Mouse (Mus musculus) bone marrow, adult 2 months (tissue): ENCODE measurements around the gene Dtnbp1.

ENCODE experiments used
- CTCF ChIP-seq: fragments of 200-500 bp; IDR thresholded peaks from 2 replicates; pipeline ENCODE4 v1.5.1; 2011; ENCODE audit warnings: low read length, control low read depth; ENCODE audit not compliant: control insufficient read depth, insufficient read depth
- POLR2A ChIP-seq: fragments of 200-500 bp; IDR thresholded peaks from 2 replicates; pipeline ENCODE4 v1.6.1; 2011; ENCODE audit warnings: low read depth, mild to moderate bottlenecking, control low read depth, low read length, borderline replicate concordance; ENCODE audit not compliant: control insufficient read depth

DNA sequence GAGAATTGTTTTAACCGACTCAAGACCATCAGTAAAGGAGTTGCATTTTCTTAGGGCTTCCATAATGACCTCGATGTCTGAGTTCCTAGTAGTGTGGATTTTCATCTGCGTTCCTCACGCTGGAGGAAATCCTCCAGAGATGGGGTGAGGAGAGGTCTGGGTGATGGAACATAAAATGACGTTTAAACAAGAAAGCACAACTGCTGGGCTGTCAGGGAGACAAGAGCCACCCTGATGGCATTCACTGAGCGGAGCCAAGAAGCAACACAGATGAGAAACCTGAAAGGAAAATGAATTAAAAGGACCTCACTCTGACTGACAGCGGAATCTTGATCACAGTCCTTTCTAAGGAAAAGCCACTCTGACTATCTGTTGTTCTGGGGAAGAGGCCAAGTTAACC is 68.4 kb downstream of the Dtnbp1 start:
- TF ChIP-seq POLR2A (no peak), CTCF (no peak)
